Mouse (Mus musculus) G1E-ER4 (cell line): Measurements from ENCODE around the gene Grxcr1. TPM values are rescaled to one million over a fixed set of nuclear protein-coding genes. Genes with fewer than 3 reads are reported as not detected.

Source experiments
- GATA1 ChIP-seq: IDR thresholded peaks from one replicate; pipeline ENCODE4 v1.8.0; 2012; ENCODE audit warnings: low read length, inconsistent platforms
- polyA plus RNA-seq: library from polyadenylated mRNA; stranded (reverse); fragments of >175 nt; gene quantifications from 2 replicates; pipeline ENCODE4 v1.2.3, GENCODE M21; 2012

Grxcr1 gene
- polyA plus RNA-seq: not detected in 2 replicates

GRCm38 (mm10) chr5:68031744-68032143 is at the start of gene Grxcr1:
TSS of gene Grxcr1 (plus strand) at chr5:68031835.
- TF ChIP-seq GATA1: no peak

- no peak for TF ChIP-seq GATA1
These were observed 49.6 kb upstream of the Grxcr1 start for GRCm38 (mm10) chr5:67981946-67982526.

GRCm38 (mm10) chr5:67990426-67990825 is 41.2 kb upstream of the Grxcr1 start:
- TF ChIP-seq GATA1: no peak

- peak; percentile 31 for TF ChIP-seq GATA1
These were observed 29.0 kb upstream of the Grxcr1 start for GRCm38 (mm10) chr5:68002611-68003010.

GRCm38 (mm10) chr5:68003904-68004303 is 27.7 kb upstream of the Grxcr1 start:
- no peak for TF ChIP-seq GATA1

DNA sequence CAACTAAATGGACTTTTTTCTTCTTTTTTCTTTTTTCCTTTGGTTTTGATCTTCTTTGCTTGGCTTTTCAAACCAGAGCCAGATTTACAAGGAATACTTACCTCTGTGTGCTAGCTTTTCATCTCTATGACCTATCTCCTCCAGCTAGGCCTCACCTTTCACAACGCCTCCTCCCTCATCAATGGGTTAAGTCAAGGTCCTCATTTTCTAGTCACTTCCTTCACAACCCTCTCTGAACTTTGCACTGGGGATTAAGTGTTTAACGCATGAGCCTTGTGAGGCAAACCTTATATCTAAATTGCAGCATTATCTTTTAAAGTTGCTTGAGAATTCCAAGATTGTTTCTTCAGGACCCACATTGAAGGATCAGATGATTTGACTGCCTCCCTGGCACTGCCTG is 27.2 kb upstream of the Grxcr1 start:
- TF ChIP-seq GATA1: no peak

- no peak for TF ChIP-seq GATA1
These were observed 24.6 kb upstream of the Grxcr1 start for GRCm38 (mm10) chr5:68007074-68007473.

GRCm38 (mm10) chr5:68011569-68011968 is 20.1 kb upstream of the Grxcr1 start:
- no peak for TF ChIP-seq GATA1

GRCm38 (mm10) chr5:68012618-68013017 is 19.0 kb upstream of the Grxcr1 start:
- TF ChIP-seq GATA1: no peak

DNA sequence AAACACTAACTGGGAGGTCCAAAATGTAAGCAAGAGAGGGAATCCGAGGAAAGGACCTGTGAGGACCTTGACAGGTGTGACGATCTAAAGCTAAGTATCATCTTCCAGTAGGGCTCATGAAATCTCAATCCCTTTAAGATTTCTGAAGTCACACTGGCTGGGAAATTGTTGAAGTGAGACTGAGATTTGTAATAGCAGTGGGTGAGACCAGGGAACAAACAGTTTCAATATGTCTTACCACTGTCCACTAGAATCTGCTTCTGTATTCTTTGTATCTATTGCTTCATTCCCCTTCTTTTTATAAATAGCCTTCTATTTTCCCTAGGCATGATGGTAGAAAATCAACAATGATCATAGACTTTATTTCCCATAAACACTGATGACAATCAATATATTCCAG is 10.8 kb upstream of the Grxcr1 start:
- TF ChIP-seq GATA1: no peak

- no peak for TF ChIP-seq GATA1
These were observed 4.8 kb upstream of the Grxcr1 start for GRCm38 (mm10) chr5:68026658-68027422.

DNA sequence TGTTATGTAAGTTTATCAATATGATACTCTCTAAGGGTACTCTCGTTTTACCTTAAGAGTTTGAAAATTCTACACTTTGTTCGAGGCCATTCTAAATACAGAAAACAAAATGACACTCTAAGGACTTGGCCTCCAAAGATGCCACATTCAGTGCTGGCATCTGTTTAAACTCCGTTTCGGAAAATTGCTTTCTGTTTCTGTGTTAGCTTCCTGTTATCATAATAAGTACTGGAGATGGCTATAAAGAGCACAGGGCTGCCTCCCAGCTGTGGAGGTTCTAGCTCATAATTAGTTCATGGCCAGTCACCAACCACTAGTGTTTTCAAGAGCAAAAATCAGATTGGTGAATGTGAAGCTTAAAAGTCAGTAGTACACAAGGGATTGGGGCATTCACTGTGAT is 4.2 kb upstream of the Grxcr1 start:
- no peak for TF ChIP-seq GATA1

DNA sequence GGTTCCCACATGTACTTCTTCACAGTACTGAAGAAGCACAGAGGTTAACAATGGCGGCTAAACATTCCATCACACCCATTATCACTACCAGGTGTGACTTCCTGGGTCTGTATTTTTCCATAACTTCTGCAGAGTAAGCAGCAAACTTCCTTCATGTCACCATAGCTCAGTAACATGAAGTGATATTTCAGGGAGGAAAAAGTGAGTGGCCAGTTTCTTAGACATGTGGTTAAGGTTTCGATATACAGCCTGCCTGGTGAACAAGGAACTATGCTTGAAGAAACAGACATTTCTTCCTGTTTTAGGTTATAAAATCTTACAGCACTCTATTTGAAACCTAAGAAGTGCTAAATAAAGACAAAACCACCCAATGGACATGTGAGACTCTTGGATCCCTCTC is 1.7 kb downstream of the Grxcr1 start:
- TF ChIP-seq GATA1: no peak

GRCm38 (mm10) chr5:68039077-68039476 is 7.4 kb downstream of the Grxcr1 start:
- TF ChIP-seq GATA1: no peak

GRCm38 (mm10) chr5:68043339-68043738 is 11.7 kb downstream of the Grxcr1 start:
- TF ChIP-seq GATA1: no peak

DNA sequence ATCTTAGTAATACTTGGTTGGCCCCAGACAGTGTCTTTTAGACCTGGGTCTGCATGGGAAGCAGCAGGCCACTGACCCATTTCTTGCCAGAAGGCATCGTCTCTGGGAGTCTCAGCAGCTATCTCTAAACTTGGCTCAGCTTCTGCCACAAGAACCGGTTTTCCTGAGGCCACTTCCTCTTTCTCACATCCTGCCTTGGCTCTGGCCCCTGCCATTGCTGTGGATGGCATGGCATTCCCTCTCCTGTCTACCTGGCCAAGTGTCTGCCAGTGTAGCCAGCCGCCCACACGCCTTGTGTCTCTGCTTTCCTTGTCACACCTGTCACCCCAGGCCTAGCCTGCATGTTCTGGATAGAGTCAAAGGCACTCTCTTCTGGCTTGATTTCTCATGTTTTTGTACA is 17.1 kb downstream of the Grxcr1 start:
- no peak for TF ChIP-seq GATA1

GRCm38 (mm10) chr5:68049536-68049935 is 17.9 kb downstream of the Grxcr1 start:
- no peak for TF ChIP-seq GATA1
